Mouse (Mus musculus): ENCODE measurements around the gene Washc3. TPM values are rescaled to one million over a fixed set of nuclear protein-coding genes. Genes with fewer than 3 reads are reported as not detected.

Gene Washc3
- total RNA-seq, 2 experiments from 2014 or later: 27.6 to 30.4 TPM

DNA sequence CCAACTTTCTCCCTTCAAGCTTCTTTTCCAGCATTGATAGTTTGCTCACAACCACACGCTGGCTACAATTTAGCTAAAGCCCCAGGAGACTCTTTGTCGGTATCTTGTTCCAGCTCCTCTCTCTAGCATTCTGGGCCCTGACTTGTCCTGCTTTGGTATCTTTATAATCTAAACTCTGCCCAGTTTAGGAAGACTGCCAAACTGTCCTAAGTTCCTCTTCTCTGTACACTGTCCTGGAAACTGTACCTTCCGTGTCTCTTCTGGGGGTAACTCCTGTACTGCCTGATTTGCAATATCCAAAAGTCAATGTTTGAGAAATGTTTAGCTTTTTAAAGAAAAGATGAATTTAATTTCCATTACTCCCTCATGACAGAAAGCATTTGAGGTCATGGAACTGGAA, 49.4 kb downstream of the Washc3 start:
- intact Hi-C loops (cut with DNase I): no loop called here

DNA sequence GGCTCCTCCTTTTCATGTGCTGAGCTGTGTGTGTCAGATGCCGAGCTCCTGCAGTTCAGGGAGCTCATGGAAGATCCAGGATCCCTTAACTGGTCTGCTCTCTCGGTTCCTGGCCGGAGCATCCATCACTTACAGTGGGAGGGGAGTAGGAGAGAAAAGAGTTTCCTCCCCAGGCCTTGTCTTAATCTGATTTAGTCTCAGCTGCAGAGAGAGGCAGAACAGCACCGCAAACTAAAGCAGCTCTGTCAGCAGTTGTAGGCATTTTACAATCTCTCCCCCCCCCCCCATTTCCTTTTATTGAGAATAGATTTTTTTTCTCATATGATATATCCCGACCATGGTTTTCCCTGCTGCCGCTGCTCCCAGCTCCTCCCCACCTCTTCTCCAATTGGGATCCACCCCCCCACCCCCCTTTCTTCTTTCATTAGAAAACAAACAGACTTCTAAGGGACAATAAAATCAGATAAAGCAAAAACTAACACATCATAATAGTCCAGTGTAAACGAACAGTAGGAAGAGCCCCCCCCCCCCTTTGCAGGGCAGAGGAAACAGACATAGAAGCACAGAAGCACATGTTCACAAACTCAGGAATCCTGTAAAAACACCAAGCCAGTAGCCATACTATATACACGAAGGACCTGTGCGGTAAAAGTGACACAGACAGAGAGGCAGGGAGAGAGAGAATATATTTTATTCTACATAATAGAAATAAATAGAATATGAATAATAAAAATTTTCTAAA, 51.4 kb downstream of the Washc3 start:
- DNase-seq: no peak

More for the DNA sequence above, 49.4 kb downstream of the Washc3 start:
- no peak for DNase-seq

DNA sequence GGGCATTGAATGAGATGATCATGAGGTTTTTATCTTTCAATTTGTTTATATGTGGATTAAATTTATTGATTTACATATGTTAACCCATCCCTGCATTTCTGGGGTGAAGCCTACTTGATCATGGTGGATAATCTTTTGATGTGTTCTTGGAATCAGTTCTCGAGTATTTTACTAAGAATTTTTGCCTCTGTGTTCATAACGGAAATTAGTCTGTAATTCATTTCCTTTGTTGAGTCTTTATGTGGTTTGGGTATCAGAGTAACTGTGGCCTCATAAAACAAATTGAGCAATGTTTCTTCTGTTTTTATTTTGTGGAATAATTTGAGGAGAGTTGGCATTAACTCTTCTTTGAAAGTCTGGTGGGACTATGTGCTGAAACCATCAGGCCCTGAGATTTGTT, 54.7 kb downstream of the Washc3 start:
- DNase-seq: no peak
- intact Hi-C loops (cut with DNase I): no loop called here

More for the DNA sequence above, 51.4 kb downstream of the Washc3 start:
- intact Hi-C loops (cut with DNase I): no loop called here

DNA sequence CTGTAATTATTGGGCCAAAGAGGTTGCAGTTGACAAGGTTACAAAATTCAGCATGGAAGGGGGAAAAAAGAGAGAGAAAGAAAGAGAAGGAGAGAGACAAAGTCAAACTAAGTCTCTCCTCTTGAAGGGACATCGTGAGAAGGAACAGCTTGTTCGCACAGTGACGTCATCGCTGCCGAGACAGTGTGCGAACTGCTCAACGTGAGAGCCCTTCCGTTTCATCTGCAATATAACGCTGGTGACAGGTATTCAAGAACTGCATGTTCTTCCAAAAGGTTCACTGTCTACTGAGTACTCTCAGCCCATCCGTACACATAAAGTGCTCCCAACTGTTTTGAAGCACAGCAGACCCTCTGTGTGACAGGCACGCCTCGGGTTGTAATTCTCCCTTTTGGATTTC, 59.4 kb downstream of the Washc3 start:
- intact Hi-C loops (cut with DNase I): no loop called here
- no peak for DNase-seq

DNA sequence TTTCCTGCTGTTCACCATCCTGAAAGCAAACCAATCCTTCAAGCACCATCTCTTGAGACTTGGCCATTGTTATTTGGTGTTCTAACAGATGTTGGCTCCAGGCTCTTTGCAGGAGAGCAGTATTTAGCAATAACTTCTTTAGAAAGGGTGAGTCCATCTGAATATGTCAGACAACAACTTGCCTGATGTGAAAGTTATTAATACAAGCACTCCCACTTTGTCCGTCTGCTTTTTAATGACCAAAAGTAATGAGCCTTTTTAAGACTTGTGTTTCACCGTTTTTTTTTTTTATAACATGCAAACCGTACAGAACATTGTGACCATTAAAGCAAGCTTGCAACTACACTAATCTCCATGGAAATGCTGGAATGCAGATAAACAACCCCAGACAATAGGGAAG, 60.3 kb downstream of the Washc3 start:
- no peak for DNase-seq
- intact Hi-C loops (cut with DNase I): no loop called here

DNA sequence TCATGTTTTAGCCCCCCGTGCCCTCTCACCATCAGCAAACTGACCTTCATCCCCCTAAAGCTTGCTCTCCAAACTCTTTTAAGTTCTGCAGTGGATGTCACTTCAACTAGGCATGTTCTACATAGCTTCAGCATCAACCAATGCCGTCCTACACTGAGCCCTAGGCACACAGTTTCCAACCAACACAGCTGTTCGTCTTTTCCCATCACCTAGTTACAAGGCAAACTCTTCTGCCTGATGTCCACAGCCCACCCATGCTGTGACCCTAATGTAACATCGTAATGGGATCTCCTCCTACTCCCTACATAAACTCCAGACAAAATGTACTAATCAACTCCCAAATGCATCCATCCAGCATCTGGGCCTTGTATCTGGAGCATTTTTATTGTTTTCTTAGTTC, 62.5 kb downstream of the Washc3 start:
- no peak for DNase-seq
- intact Hi-C loops (cut with DNase I): no loop called here

DNA sequence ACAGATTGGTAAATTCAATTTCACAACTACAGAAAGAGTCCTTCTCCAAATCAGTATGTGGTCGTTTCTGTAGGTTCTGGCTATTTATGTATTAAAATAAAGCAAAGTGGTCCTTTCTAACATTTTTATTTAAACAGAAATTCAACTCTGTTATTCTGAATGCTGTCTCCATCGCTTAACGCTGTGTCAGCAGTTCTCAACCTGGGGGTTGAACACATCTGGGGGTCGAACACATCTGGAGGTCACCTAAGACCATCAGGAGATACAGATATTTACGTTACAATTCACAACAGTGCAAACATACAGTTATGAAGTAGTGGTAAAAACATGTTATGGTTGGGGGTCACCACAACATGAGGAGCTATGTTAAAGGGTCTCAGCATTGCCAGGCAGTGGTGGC, 73.2 kb downstream of the Washc3 start:
- DNase-seq: no peak
- intact Hi-C loops (cut with DNase I): no loop called here

DNA sequence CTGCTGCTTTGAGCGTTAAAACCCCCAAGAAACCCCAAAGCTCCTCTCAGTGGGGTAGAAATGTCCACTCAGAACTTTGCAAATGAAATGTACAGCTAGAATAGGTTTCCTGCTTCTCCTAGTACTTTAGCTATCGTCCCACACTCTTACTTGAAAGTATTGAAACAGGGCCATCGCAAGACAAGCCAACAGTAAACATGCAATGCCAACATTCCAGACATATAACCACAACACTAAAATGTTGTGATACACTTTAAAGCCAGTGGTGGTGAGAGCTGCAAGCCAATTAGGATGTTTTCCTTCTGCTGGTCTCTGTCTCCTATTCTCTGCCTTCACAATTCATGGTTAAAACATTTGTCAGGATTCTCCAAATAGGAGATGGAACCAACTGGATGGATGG, 80.8 kb downstream of the Washc3 start:
- no peak for DNase-seq
- intact Hi-C loops (cut with DNase I): no loop called here

DNA sequence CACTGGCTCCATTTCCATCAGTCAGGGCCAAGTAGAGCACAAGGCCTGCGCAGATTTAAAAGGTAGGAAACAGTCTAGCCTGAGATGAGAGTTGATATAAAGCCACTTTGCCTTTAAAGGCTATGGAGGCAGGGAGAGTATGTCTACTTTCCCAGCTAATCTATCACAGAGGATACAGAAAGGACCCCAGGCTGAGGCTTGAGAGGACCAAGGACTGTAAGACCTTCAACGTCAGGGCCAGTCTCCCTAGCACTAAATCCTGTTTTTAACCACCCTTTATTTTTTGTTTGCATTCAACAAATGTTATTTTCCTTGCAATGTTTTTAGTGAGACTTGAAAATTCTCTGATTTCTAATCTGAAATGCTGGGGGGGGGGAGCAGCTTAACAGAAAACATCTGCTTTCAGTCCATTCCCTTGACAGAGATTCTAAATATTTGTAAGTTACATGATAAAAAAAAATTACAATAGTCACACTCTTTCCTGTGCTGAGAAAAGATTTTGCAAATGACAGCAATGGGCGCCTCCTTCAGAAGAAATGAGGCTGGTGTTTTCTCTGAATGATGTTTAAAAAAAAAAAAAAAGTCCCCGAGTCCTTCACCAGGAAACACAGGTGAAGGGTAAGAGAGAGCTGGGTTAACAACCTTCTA, 83.6 kb downstream of the Washc3 start:
- intact Hi-C loops (cut with DNase I): no loop called here
- DNase-seq: no peak

DNA sequence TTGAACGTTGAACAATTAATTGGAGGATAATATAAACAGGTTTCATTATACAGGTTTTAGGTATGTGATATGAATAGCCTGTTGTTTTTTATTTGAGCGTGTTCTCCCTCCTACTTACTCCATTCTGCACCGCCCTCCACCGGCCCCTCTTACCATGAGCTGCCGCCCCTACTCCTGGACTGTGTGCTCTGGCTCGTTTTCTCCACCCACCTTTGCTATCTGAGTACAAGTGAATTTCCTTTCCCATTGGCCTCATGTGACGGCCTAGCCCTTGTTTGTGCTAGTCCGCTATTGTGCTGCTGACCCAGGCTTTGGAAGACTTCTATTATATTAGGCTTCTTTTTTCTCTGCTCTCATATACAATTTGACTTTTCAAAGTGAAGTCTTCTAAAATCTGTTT, 86.4 kb downstream of the Washc3 start:
- intact Hi-C loops (cut with DNase I): no loop called here
- no peak for DNase-seq

DNA sequence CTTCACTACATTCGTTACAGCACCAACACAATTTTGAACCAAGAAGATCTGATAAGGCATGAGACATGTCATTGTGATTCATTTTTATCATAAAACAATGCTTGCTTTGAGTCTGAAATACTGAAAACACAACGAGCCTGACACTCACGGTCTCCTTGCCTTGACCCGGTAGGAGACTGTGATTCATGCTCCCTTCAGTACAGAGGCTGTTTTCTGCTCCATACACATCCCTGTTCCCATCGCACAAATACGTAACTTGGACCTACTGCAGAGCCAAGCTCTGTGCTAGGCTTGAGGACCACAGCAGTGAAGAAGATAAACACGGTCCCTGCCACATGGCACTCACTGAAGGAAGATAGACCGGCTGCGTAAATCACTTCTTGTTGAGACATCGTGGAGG, 87.2 kb downstream of the Washc3 start:
- DNase-seq: no peak
- intact Hi-C loops (cut with DNase I): no loop called here

DNA sequence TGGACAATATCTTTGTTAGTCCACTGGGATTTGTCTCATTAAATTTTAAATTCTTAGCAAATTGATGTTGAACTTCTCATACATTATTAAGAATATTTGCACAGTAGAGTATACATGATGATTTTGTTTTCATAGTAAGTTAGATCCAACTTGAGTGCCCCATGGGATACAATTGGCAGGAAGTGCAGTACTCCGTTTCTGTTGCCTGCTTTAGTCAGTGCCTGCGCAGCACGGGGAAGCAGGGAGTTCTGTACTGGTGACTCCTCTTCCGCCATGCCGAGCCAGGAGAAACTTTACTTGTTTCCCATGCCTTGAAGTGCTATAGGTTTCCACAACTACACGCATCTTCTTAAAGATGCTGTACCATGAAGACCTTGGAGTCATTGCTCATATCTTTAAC, 94.2 kb downstream of the Washc3 start:
- peak in 1 of 2 experiments; percentile 58 for DNase-seq
- intact Hi-C loops (cut with DNase I): no loop called here

Other genes starting within 250 kb of the Washc3 start
- not detected for gene Pmch, start 110.0 kb upstream of the Washc3 start, total RNA-seq (2021)
- under 1 TPM; 0.13 to 0.25 TPM for gene Parpbp, start 54.2 kb upstream of the Washc3 start, total RNA-seq (2021)
- 1 to 10 TPM; 4.5 TPM for gene Nup37, start 54.1 kb upstream of the Washc3 start, total RNA-seq (2021)
- 1 to 10 TPM; 1.4 to 1.8 TPM for gene Dram1, start 178.0 kb downstream of the Washc3 start, total RNA-seq (2021)
- gene Gnptab, start 178.0 kb downstream of the Washc3 start, total RNA-seq (2021): 10 to 100 TPM; 17.0 to 19.2 TPM